Mouse (Mus musculus) embryonic stem cell, embryonic (primary cell): Measurements from ENCODE around the gene AU040320.

Experiments
- CTCF ChIA-PET, 4 experiments: fragments of 300-600 bp in 2 of 4; fragments of 350-600 bp in 2 of 4; sonication (Branson Sonifier 250); formaldehyde crosslinking; loops; one replicate each; lab custom pipeline; 2022; ENCODE audit warnings: inconsistent platforms in 2 of 4; lab: Charles Lee
- POLR2A ChIA-PET, 4 experiments: fragments of 300-600 bp in 2 of 4; fragments of 350-600 bp in 2 of 4; sonication (Branson Sonifier 250); formaldehyde crosslinking; loops; one replicate each; lab custom pipeline; 2022; ENCODE audit warnings: antibody characterized with exemption in 4 of 4, inconsistent platforms in 1 of 4; lab: Charles Lee

The AU040320 gene

DNA sequence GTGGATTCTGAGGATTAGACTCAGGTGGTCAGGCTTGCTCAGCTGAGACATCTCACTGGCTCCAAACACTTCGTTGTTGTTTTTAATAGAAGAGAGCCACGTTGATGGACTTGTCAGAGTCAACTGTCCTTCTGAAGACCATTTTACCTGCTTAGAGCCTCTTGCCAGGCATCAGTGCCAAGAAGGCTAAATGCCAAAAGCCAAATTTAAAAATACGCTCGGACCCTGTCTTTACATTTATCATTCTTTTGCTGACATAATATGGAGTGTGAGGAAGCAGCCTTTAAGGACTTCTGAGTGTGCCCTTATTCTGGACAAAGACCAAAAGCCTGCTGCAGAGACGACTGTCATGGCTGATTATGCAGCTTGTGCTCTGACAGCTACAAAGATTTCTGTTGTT lies 5.0 kb downstream of the AU040320 start:
- ChIA-PET POLR2A (no interaction called here), CTCF (interaction anchor here in 1 of 4 experiments (1.0 kb wide), 1 partner anchor 18 kb away, joined by 3 read pairs; no protein-coding TSS in a partner anchor)

DNA sequence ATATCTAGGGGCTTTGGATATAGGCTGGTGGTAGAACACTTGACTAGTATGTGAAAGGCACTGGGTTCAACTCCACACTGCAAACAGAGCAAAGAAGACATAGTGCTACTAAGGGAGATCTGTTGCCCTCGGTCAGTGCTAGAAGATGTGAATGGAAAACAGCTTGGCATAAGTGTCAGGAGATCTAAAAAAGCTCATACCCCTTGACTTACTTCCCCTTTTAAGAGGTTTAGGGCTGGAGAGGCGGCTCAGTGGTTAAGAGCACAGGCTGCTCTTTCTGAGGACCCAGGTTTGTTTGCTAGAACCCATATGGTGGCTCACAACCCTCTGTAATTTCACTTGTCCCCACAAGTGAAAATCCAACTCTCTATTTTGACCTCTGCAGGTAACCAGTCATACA lies 6.1 kb downstream of the AU040320 start:
- POLR2A ChIA-PET, result interaction anchor here in 1 of 4 experiments (0.5 kb wide), 1 partner anchor 109 kb away, joined by 4 read pairs; no protein-coding TSS in a partner anchor
- CTCF ChIA-PET, result no interaction called here

DNA sequence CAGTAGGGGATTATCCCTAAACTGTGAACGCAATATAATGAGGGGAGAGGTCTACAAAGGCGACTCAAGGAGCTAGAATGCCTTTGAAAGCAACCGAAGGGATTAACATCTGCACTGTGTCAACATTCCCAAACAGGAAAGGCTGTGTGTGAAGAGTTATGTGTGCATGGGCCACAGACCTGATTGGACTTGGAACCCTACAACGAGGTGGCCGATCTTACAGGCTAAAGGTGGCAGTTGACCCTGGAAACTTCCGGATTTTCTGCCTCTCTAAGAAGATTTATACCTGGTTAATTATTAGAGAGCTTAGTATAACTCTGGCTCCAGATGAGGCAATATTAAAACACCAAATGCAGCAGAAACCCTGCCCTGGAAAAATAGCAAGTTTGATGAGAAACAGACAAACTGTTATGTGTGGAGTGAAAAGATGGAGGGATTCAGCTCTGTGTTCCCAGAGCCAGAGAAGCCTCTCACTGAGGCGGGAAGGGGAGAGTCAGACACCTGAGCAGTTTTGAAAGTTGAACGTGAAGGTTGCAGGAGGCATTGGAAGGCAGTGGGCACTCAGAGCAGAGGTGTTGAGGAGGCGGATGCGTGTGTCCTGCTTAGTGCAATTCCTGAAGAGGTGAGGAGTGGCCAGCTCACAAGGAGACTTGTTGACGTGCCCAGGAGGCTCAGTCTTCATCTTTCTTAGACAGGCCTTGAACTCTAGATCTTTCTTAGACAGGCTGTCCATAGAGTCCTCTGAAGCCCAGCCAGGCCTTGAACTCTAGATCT lies 9.4 kb downstream of the AU040320 start:
- CTCF ChIA-PET, result interaction anchor here in 2 of 4 experiments (0.5 to 0.8 kb wide), 3 partner anchors 17 to 464 kb away, joined by 3 to 5 read pairs (median 3); no protein-coding TSS in a partner anchor
- POLR2A ChIA-PET, result interaction anchor here in 2 of 4 experiments (0.6 to 2.7 kb wide), 5 partner anchors 9 to 62 kb away, joined by 3 to 19 read pairs (median 5); partner anchors contain the start of genes AU040320 (in 2 of the 2) and Ncdn (in 1 of the 2)

DNA sequence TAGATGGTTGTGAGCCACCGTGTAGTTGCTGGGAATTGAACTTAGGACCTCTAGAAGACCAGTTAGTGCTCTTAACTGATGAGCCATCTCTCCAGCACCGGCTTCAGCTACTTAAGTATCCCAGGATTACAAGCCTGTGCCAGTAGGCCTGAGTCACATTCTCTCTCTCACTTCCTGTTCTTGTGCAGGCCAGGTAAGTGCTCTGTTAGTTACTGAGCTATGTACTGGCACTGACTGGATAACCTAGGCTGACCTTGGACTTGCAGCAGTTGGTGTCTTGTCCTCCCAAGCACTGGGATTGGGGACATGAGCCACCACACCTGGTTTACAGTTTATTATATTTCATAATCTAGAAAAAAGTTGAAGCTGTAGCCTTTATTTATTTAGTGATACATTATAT lies 10.1 kb downstream of the AU040320 start:
- ChIA-PET POLR2A (interaction anchor here in 2 of 4 experiments (1.4 to 2.7 kb wide), 3 partner anchors 9 to 11 kb away, joined by 3 to 19 read pairs (median 5); partner anchors contain the start of genes AU040320 (in 2 of the 2) and Ncdn (in 1 of the 2)), CTCF (interaction anchor here in 1 of 4 experiments (0.6 kb wide), 1 partner anchor 78 kb away, joined by 6 read pairs; no protein-coding TSS in a partner anchor)

DNA sequence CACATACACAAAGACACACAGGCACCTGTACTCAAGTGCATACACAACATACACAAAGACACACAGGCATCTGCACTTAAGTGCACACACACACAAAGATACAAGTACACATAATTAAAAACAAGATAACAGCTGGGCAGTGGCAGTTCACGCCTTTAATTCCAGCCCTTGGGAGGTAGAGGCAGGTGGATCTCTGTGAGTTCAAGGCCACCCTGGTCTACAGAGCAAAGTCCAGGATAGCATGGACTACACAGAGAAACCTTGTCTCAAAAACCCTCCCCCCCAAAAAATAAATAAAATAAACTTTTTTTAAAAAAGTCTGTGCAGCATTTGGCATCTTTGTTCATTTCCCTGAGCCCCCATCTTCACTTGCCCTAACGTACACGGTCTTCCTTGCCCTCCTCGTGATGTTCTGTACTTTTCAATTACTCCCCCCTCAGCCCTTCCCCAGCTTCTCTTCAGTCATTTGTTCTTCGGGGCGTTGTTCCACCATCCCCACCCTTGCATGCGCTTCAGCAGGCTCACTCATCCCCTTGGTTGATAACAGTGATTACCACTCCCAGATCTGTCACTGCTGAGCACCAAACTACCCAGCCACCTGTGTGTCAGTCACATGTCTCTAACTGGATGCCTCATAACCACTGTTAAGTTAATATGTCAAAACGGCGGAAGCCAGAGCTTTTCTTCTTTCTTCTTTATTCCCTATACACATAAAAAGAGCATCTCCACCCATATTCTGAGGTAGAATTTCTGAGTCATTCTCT lies 16.6 kb downstream of the AU040320 start:
- ChIA-PET CTCF (interaction anchor here in 3 of 4 experiments (0.6 to 0.7 kb wide), 3 partner anchors 17 to 70 kb away, joined by 5 to 6 read pairs (median 5); partner anchors contain the start of genes AU040320 (in 1 of the 3) and Ncdn (in 1 of the 3)), POLR2A (interaction anchor here in 1 of 4 experiments (1.1 to 1.8 kb wide), 2 partner anchors 9 to 25 kb away, joined by 3 to 4 read pairs; no protein-coding TSS in a partner anchor)

DNA sequence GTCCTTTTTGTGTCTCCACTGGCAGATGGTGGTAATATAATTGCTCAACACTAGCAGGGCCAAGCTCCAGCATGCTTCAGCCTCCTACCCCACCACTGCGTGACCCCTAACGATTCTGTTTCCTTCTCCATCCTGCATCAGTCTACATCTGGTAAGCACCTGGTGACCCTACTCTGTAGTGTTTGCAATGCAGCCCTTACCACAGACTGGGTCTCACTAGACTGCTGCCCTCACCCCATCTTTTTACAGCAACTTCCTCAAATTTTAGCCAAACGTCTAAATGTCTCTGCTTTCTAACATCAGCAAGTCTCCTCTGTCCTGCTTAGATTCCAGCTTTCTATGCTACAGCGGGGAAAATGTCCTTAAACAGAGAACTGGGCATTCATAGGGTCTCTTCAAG lies 17.5 kb downstream of the AU040320 start:
- POLR2A ChIA-PET, result interaction anchor here in 1 of 4 experiments (1.1 to 1.8 kb wide), 2 partner anchors 9 to 26 kb away, joined by 3 to 4 read pairs; no protein-coding TSS in a partner anchor

DNA sequence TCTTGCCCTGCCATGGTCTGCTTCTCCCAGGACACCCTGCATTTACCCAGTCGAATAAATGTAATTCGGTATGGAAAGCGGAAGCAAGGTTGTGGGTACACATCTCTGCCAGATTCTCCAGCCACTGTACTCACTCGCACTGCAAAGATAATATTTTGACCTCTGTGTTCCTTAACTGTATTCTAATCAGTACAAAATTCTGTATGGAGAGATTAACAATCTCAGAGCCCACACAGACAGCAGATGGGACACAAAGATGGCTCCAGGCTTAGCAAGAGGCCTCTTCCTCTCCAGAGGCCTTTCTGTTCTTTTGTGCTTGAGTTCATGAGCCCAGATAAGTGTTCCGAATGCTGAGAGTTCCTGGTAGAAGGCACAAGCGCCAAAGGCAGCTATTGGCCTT lies 20.5 kb downstream of the AU040320 start:
- ChIA-PET POLR2A (interaction anchor here in 3 of 4 experiments (1.1 to 1.7 kb wide), 3 partner anchors 10 to 105 kb away, joined by 3 to 5 read pairs (median 5); no protein-coding TSS in a partner anchor), CTCF (no interaction called here)

More for the DNA sequence above, 17.5 kb downstream of the AU040320 start:
- CTCF ChIA-PET, result no interaction called here

DNA sequence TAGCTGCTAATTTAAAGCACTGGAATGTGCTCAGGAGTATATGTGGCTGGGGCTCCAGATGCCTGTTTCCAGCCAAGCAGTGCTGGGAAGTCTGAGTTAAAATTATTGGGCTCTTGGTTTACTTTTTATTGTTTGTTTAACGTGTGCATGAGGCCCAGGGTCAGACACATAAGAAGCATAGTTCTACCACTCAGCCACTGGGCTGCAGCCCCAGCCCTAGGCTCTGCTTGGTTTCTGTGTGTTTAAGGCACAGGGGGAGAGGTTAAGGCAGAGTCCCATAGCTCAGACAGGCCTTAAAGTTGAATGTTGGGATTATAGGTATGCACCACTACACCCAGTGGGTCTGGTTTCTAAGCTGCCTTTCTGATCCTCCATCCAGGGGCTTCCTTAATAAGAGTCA lies 21.8 kb downstream of the AU040320 start:
- POLR2A ChIA-PET, result interaction anchor here in 3 of 4 experiments (0.6 to 1.7 kb wide), 5 partner anchors 12 to 103 kb away, joined by 3 to 5 read pairs (median 4); partner anchors contain the start of genes AU040320 (in 1 of the 3) and Ncdn (in 1 of the 3)
- CTCF ChIA-PET, result interaction anchor here in 2 of 4 experiments (1.0 to 1.7 kb wide), 2 partner anchors 18 to 65 kb away, joined by 3 to 4 read pairs; no protein-coding TSS in a partner anchor

DNA sequence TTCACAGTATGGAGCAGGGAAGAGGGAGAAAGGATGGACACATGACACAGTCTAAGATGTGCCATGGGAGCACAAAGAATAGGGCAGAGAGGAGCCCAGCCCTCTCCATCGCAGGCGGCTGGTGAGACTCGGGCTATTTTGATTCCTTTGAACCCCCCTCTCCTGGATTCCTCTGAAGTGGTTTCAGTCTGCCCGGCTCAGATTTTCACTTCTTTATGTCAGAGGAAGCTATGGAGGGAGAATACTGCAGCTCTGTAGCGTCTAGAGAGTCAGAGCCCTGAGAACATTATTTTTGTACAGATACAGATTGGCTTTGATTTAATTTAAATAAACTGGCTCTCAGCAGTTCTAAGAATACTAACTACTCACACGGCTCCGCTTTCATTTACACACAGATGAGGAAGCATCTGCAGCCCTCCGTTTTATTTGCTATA lies 25.8 kb downstream of the AU040320 start:
- POLR2A ChIA-PET, result interaction anchor here in 1 of 4 experiments (0.6 to 1.7 kb wide), 4 partner anchors 9 to 188 kb away, joined by 3 to 4 read pairs (median 4); partner anchors contain the start of genes AU040320 and Ncdn
- CTCF ChIA-PET, result interaction anchor here in 3 of 4 experiments (0.5 to 1.0 kb wide), 4 partner anchors 35 to 1524 kb away, joined by 3 to 5 read pairs (median 4); no protein-coding TSS in a partner anchor

DNA sequence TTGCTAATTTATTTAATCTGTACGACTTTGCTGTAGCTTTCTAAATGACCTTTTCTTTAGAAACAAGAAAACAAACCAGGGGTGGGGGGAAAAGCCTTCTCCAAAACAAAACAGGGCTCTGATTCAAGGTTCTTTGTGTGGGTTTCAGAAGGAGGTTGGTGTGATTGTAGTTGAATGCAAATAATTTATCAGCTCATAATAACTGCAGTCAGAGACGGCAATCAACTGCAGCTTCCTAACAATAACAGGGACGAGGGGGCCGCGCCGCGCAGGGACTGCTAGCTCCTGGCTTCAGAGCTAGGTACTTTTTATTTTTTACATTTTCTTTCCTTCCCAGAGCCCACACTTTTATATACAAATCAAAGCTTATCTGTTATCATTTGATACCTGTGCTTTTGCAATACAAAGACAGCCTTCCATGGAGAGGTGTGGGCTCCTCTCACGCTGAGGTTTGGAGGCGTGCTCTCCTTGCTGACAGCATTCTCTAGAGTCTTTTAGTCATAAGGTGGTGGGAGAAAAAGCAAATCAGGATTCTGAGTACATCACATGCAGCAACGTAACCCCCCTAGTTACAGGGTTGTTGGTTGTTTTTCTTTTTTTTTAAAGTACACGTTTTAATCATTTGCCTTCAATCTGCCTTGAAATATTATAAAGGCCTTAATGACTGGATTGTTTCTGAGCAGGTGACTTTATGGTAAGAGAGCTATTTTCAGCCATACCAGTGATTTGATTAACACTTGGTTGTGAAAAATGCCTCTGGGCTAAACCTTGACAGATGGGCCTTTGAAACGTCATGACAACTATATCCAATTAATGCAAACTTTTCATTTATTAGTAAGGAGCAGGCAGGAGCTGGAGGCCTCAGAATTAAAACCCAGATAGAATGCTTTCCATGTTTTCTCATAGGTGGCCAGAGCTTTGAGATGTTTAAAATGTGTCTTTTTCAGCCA lies 26.8 kb downstream of the AU040320 start:
- ChIA-PET CTCF (interaction anchor here (0.5 to 1.3 kb wide), 6 partner anchors 12 to 1525 kb away, joined by 3 to 5 read pairs (median 4); no protein-coding TSS in a partner anchor), POLR2A (interaction anchor here in 2 of 4 experiments (0.6 to 1.7 kb wide), 6 partner anchors 10 to 187 kb away, joined by 3 to 4 read pairs (median 3); partner anchors contain the start of genes AU040320 (in 1 of the 2), Ncdn (in 1 of the 2) and Psmb2 (in 1 of the 2))

DNA sequence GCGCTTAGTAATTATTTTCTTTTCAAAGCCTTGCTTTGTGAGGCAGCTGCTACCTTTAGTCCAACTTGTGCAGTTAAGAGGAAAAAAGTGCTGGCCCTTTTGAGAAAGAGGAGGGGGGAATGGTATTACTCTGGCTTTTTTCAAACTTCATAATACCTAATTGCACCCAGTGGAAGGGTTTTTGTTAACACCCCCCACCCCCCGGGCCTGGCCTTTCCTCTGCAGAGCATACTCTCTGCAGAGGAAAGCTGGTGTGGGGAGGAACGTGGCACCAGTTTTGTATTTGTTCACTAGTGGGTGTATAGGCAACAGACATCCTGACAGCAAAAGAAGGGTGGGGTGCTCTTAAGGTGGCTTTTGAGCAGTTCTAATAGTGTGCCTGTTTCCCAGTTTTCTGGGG lies 28.5 kb downstream of the AU040320 start:
- POLR2A ChIA-PET, result interaction anchor here in 1 of 4 experiments (0.8 to 1.3 kb wide), 2 partner anchors 28 to 41 kb away, joined by 3 to 4 read pairs; partner anchors contain the start of genes AU040320 and Ncdn

DNA sequence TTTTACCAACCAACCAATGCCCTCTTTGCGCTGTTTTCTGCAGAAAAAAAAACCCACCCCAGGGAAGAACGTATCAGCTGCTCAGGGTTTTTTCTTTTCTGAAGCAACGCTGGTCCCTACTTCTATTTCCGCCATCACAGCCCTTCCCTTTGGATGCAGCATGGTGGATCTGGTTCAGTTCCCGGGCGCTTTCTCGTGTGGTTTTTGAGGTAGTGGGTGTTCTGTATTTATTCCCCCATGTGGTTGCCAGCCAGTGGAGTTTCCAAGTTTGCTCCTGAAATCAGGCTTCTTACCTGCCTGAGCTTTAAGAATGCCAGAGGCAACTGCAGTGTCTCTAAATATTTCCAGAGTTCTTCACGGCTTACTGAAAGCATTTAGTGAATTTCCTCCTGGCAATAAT lies 29.2 kb downstream of the AU040320 start:
- ChIA-PET CTCF (interaction anchor here in 1 of 4 experiments (0.6 kb wide), 1 partner anchor 70 kb away, joined by 5 read pairs; no protein-coding TSS in a partner anchor), POLR2A (interaction anchor here in 1 of 4 experiments (0.8 to 1.7 kb wide), 4 partner anchors 21 to 41 kb away, joined by 3 to 4 read pairs (median 3); partner anchors contain the start of genes AU040320 and Ncdn)

More for the DNA sequence above, 28.5 kb downstream of the AU040320 start:
- CTCF ChIA-PET, result interaction anchor here in 1 of 4 experiments (0.6 kb wide), 1 partner anchor 69 kb away, joined by 5 read pairs; no protein-coding TSS in a partner anchor

DNA sequence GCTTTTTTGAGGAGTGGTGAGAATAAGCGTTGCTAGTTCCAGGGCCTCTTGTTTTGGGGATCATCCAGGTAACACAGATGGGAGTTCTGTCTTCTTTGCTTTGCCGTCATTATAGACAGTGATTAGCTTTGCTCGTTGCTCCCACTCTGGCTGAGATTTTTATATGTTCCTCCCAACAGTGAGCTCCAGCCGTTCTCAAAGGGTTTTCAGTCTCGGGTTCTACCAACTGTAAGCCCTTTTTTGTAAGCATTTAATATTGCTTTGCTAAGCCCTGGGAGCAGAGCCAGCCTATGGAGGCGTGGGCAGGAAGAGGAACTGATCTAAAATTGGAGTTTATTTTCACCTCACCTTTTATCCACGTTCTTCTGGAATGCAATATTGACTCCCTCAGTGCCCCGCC lies 29.7 kb downstream of the AU040320 start:
- ChIA-PET CTCF (interaction anchor here in 1 of 4 experiments (0.6 kb wide), 1 partner anchor 37 kb away, joined by 3 read pairs; no protein-coding TSS in a partner anchor), POLR2A (interaction anchor here in 1 of 4 experiments (1.0 to 1.7 kb wide), 3 partner anchors 21 to 42 kb away, joined by 3 read pairs; partner anchors contain the start of genes AU040320 and Ncdn)

DNA sequence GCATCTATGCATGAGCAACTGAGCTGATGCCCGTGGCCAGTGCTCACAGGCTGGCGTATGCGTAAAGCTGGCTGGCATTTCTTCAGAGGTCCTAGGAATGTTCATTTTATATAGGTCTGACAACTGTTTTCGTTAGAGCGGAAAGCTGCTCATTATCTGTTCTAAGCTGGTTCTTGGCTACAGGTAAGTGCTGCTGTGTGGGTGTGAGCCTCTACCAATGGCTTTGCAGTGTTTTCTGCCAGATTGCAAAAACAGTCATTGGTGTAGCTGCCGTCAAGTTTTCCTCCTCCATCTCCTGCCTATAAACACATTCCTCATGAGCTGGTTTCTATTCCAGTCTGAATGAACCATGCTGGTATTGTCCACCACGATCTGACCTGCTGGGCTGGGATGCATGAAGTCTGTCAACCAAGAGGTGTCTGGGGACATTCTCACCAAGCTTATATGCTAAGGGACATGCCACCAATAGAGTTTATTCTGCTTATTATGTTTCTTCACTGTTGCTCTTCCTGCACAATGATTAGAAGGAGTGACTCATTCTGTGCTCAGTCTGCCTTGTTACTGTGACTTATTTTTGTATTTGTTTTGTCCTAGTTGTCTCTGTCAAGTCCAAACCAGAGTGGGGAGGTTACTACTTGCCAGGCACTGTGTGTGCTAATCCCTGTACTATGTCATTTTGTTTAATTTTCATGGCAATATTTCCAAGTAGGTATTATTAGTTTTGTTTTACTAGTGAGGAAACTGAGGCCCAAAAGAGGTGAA lies 39.2 kb downstream of the AU040320 start:
- CTCF ChIA-PET, result interaction anchor here in 2 of 4 experiments (0.5 to 1.0 kb wide), 4 partner anchors 12 to 61 kb away, joined by 3 read pairs; no protein-coding TSS in a partner anchor
- POLR2A ChIA-PET, result interaction anchor here in 2 of 4 experiments (1.0 to 1.3 kb wide), 2 partner anchors 13 to 40 kb away, joined by 3 read pairs; partner anchors contain the start of genes AU040320 (in 1 of the 2) and Ncdn (in 1 of the 2)

DNA sequence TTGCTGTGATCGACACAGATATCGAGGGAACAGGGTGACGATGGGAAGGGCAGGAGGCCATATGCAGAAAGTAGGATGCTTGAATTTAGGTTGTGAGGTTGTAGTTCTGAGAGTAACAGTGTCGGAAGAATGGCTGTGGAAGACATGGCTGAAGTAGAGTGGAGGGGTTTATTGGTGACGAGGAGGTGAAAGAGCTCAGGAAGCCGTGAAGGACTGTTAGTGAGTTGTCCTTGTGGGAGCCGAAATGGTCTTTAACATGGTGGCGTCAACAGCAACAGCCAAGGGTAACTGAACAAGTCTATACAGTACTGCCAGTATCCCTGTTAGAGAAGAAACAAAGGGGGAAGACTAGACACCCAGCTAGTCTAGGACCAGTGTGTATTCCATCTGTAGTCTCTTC lies 48.8 kb downstream of the AU040320 start:
- ChIA-PET CTCF (interaction anchor here in 2 of 4 experiments (1.3 to 2.0 kb wide), 5 partner anchors 37 to 61 kb away, joined by 3 to 11 read pairs (median 7); no protein-coding TSS in a partner anchor), POLR2A (interaction anchor here in 2 of 4 experiments (1.1 to 1.7 kb wide), 2 partner anchors 9 to 125 kb away, joined by 4 to 6 read pairs; partner anchors contain the start of gene Psmb2 (in 1 of the 2))
